Comparison of ENCODE assay signal across 24 mouse cellular contexts in the genomic region with DNA sequence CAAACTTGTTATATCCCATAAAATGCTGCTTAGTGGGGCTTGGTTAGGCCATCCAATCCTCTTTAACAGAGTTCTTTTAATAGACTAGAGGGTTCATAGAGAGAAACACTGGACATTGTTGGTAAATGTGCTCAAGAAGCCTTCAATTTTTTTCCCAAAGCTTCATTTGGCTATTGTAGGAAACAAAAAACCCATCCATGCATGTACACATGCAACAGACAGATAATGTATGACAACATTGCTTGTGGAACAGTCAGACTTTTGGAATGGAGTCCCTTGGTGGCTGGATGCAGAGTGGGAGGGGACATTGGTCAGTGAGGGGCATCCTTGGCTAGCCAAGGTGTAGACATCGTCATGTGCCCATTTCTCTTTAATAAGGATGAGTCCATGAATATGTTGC.
"Had no signal": no experiment of that assay in that cellular context is flagged by ENCODE, and none has a peak within 500 bp of the region (broad histone marks: within the 10 kb centered on the region; RNA-seq: fewer than 3 reads in every experiment).

No protein-coding gene starts in this region.

- H3K4me2 ChIP-seq: heart, embryonic 11.5 days; heart, embryonic 13.5 days; heart, embryonic 15.5 days; hindbrain, embryonic 13.5 days; hindbrain, embryonic 15.5 days; kidney, embryonic 15.5 days; limb, embryonic 13.5 days; limb, embryonic 15.5 days had no signal

- H3K9me3 ChIP-seq: heart, embryonic 15.5 days; hindbrain, embryonic 13.5 days; hindbrain, embryonic 15.5 days; kidney, embryonic 15.5 days; limb, embryonic 13.5 days; limb, embryonic 15.5 days had no signal

- ATAC-seq: hindbrain, postnatal 0 days; intestine, embryonic 16.5 days had no signal

- H3K4me3 ChIP-seq: heart, embryonic 13.5 days; heart, embryonic 15.5 days; hindbrain, embryonic 13.5 days; hindbrain, embryonic 15.5 days; kidney, embryonic 15.5 days; limb, embryonic 13.5 days; limb, embryonic 15.5 days had no signal

- H3K4me1 ChIP-seq: kidney, embryonic 15.5 days; limb, embryonic 13.5 days; limb, embryonic 15.5 days had no signal

- DNase-seq: gastrocnemius, postnatal 14 days; gastrocnemius, postnatal 36 days; heart, adult 18-20 months; heart, postnatal 14 days; heart, postnatal 36 days; kidney, adult 11 months; kidney, adult 2 months; kidney, adult 9 months; kidney, postnatal 14 days; kidney, postnatal 36 days; layer of hippocampus, adult 9-11 months; layer of hippocampus, postnatal 36 days; left cerebral cortex, postnatal 4 days had no signal

- H3K9ac ChIP-seq: heart, embryonic 13.5 days; heart, embryonic 15.5 days; hindbrain, embryonic 13.5 days; hindbrain, embryonic 15.5 days; kidney, embryonic 15.5 days; limb, embryonic 13.5 days; limb, embryonic 15.5 days had no signal

- H3K36me3 ChIP-seq: heart, embryonic 13.5 days; heart, embryonic 15.5 days; hindbrain, embryonic 13.5 days; hindbrain, embryonic 15.5 days; kidney, embryonic 15.5 days; limb, embryonic 13.5 days; limb, embryonic 15.5 days had no signal

- H3K27ac ChIP-seq: heart, embryonic 13.5 days; heart, embryonic 15.5 days; hindbrain, embryonic 13.5 days; hindbrain, embryonic 15.5 days; hindbrain, postnatal 0 days; kidney, embryonic 15.5 days; kidney, postnatal 0 days; limb, embryonic 13.5 days; limb, embryonic 15.5 days had no signal

- H3K27me3 ChIP-seq: heart, embryonic 13.5 days; heart, embryonic 15.5 days; hindbrain, embryonic 13.5 days; hindbrain, embryonic 15.5 days; kidney, embryonic 15.5 days; limb, embryonic 13.5 days; limb, embryonic 15.5 days had no signal
